Comparison of ENCODE assay signal across 8 mouse cellular contexts in the genomic region with DNA sequence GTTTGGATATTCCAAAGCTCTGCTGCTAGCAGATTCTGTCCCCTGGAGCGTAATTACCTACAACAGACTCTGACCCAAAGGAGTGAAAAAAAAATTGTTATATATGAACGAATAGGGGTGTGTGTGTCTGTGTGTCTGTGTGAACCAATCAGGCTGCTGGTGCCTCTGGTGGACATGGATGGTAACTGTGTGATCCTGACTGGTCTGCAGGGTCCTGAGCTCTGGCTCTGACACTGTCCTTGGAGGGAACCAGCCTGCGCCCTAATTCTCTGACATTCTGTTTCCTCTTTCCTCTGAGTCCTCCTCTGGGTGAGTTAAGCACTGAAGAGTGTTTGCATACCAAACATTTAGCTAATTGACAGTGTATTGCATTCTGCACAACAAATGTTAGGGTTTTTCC. TPM values are rescaled to one million over a fixed set of nuclear protein-coding genes. Genes with fewer than 3 reads are reported as not detected.
DNase-seq lines count a peak whose midpoint lies in the region; ATAC-seq and TF ChIP-seq lines count a peak whose summit lies in the region.

No protein-coding gene starts in this region.

- no peak overlapping the region for H3K9ac ChIP-seq in intestine, postnatal 0 days (ENCODE audit: low read depth, low read length)
- H3K9ac ChIP-seq in midbrain, embryonic 11.5 days (ENCODE audit: low read length), result no peak overlapping the region

- no peaks in the 10 kb centered on the region for H3K9me3 ChIP-seq in intestine, postnatal 0 days (ENCODE audit: control insufficient read depth)
- no peaks in the 10 kb centered on the region for H3K9me3 ChIP-seq in midbrain, embryonic 11.5 days (ENCODE audit: control insufficient read depth, low read length)

- no peak overlapping the region for H3K4me2 ChIP-seq in intestine, postnatal 0 days (replicated peaks; ENCODE audit: low read depth)
- H3K4me2 ChIP-seq in midbrain, embryonic 11.5 days, result no peak overlapping the region

- H3K27ac ChIP-seq in intestine, postnatal 0 days (ENCODE audit: low read depth, low read length), result no peak overlapping the region
- H3K27ac ChIP-seq in midbrain, embryonic 11.5 days (ENCODE audit: low read depth, low read length), result no peak overlapping the region

- ATAC-seq in intestine, postnatal 0 days, result no peak
- peak; percentile 69 for ATAC-seq in megakaryocyte, adult 5-6 weeks (ENCODE audit: poor library complexity, severe bottlenecking)
- ATAC-seq in midbrain, embryonic 11.5 days (ENCODE audit: low FRiP score), result no peak

- no peaks in the 10 kb centered on the region for H3K36me3 ChIP-seq in intestine, postnatal 0 days (ENCODE audit: control insufficient read depth, insufficient read depth)
- H3K36me3 ChIP-seq in midbrain, embryonic 11.5 days (ENCODE audit: control insufficient read depth, insufficient read depth, low read length), result no peaks in the 10 kb centered on the region

- 57% methylated on average over 3 of the region's 3 CpGs for WGBS in intestine, postnatal 0 days
- WGBS in midbrain, embryonic 11.5 days, result 69% methylated on average over 3 of the region's 3 CpGs

- peak; percentile 6 for DNase-seq in left cerebral cortex, postnatal 4 days
- DNase-seq in left cerebral cortex, adult 8-10 months (ENCODE audit: low spot score in 2 of 2), result no peak
- peak; percentile 43 for DNase-seq in adrenal gland, adult 2 months
- no peak for DNase-seq in layer of hippocampus, adult 9-10 months (ENCODE audit: low spot score)
- DNase-seq in urinary bladder, adult 2 months (ENCODE audit: low spot score), result no peak
- DNase-seq in midbrain, embryonic 11.5 days (ENCODE audit: low spot score, missing footprints), result no peak

- no peaks in the 10 kb centered on the region for H3K27me3 ChIP-seq in intestine, postnatal 0 days (replicated peaks; ENCODE audit: control insufficient read depth, insufficient read depth, low read length)
- no peaks in the 10 kb centered on the region for H3K27me3 ChIP-seq in midbrain, embryonic 11.5 days (ENCODE audit: control insufficient read depth, insufficient read depth, low read length)

- peak; percentile 59 for TF ChIP-seq CTCF in intestine, postnatal 0 days (IDR thresholded peaks at IDR 0.05; ENCODE audit: low read depth)

- no peaks in the 10 kb centered on the region for H3K4me1 ChIP-seq in intestine, postnatal 0 days (replicated peaks; ENCODE audit: control insufficient read depth, insufficient read depth, low read length)
- H3K4me1 ChIP-seq in midbrain, embryonic 11.5 days (ENCODE audit: control insufficient read depth, insufficient read depth, low read length), result no peaks in the 10 kb centered on the region

- intact Hi-C loops in left cerebral cortex, postnatal 4 days (cut with DNase I), result no loop called here

- H3K4me3 ChIP-seq in intestine, postnatal 0 days (ENCODE audit: low read depth, low read length), result no peak overlapping the region
- no peak overlapping the region for H3K4me3 ChIP-seq in midbrain, embryonic 11.5 days (ENCODE audit: low read depth, low read length)

RNA-seq across cellular contexts. Expression of a gene that starts 4.2 kb away (rescaled TPM):
- total RNA-seq in left cerebral cortex, postnatal 4 days (2021), result not detected
- total RNA-seq in left cerebral cortex, adult 8-10 months (2022), result not detected
- not detected for total RNA-seq in adrenal gland, adult 2 months (2021)
- polyA plus RNA-seq in adrenal gland, adult 2 months (2012; rRNA removed), result not detected in 2 replicates
- polyA plus RNA-seq in intestine, postnatal 0 days (2015; fragmentation: Nextera tagmentation; extraction: Ambion mirVana), result 0.21 and 0.22 TPM in 2 replicates
- 4.8 and 12.0 TPM in 2 replicates for total RNA-seq in megakaryocyte, adult 5-6 weeks (2015)
- total RNA-seq in megakaryocyte, adult 5-6 weeks (2017), result 5.8 and 11.8 TPM in 2 replicates
- polyA plus RNA-seq in urinary bladder, adult 2 months (2012; rRNA removed), result 0.06 and 0.07 TPM in 2 replicates
- polyA plus RNA-seq in midbrain, embryonic 11.5 days (2014; fragmentation: Nextera tagmentation; extraction: Ambion mirVana), result 20.4 and 20.5 TPM in 2 replicates

RNA-seq across cellular contexts. Expression of a gene that starts 28.3 kb away (rescaled TPM):
- total RNA-seq in left cerebral cortex, postnatal 4 days (2021), result 1 to 10 TPM; 3.4 to 6.3 TPM
- total RNA-seq in left cerebral cortex, adult 8-10 months (2022), result 1 to 10 TPM; 3.8 to 4.6 (median 4.1) TPM
- total RNA-seq in adrenal gland, adult 2 months (2021), result 1 to 10 TPM; 4.8 to 7.1 TPM
- polyA plus RNA-seq in adrenal gland, adult 2 months (2012; rRNA removed), result 2.5 and 4.3 TPM in 2 replicates
- polyA plus RNA-seq in intestine, postnatal 0 days (2015; fragmentation: Nextera tagmentation; extraction: Ambion mirVana), result 5.9 and 7.0 TPM in 2 replicates
- 6.9 and 8.4 TPM in 2 replicates for total RNA-seq in megakaryocyte, adult 5-6 weeks (2015)
- total RNA-seq in megakaryocyte, adult 5-6 weeks (2017), result 6.8 and 9.0 TPM in 2 replicates
- polyA plus RNA-seq in urinary bladder, adult 2 months (2012; rRNA removed), result 4.7 and 6.3 TPM in 2 replicates
- polyA plus RNA-seq in midbrain, embryonic 11.5 days (2014; fragmentation: Nextera tagmentation; extraction: Ambion mirVana), result 11.9 and 13.8 TPM in 2 replicates

RNA-seq across cellular contexts. Expression of a gene that starts 33.2 kb away (rescaled TPM):
- total RNA-seq in left cerebral cortex, postnatal 4 days (2021), result 10 to 100 TPM; 61.5 to 62.2 TPM
- total RNA-seq in left cerebral cortex, adult 8-10 months (2022), result 10 to 100 TPM; 51.0 to 60.2 (median 55.9) TPM
- total RNA-seq in adrenal gland, adult 2 months (2021), result 100 to 1,000 TPM; 103 to 121 TPM
- polyA plus RNA-seq in adrenal gland, adult 2 months (2012; rRNA removed), result 56.8 and 73.6 TPM in 2 replicates
- 98.5 and 105 TPM in 2 replicates for polyA plus RNA-seq in intestine, postnatal 0 days (2015; fragmentation: Nextera tagmentation; extraction: Ambion mirVana)
- 496 and 542 TPM in 2 replicates for total RNA-seq in megakaryocyte, adult 5-6 weeks (2015)
- 105 and 108 TPM in 2 replicates for total RNA-seq in megakaryocyte, adult 5-6 weeks (2017)
- polyA plus RNA-seq in urinary bladder, adult 2 months (2012; rRNA removed), result 26.7 and 71.9 TPM in 2 replicates
- 285 and 311 TPM in 2 replicates for polyA plus RNA-seq in midbrain, embryonic 11.5 days (2014; fragmentation: Nextera tagmentation; extraction: Ambion mirVana)

Comparison
In these comparisons a context has a peak if more than half of its experiments do, and no peak if none do; other contexts are left out.
1. DNase-seq: peak in left cerebral cortex, postnatal 4 days (single experiment) and adrenal gland, adult 2 months (single experiment); none in left cerebral cortex, adult 8-10 months (0 of 2), layer of hippocampus, adult 9-10 months (single experiment), urinary bladder, adult 2 months (single experiment) and midbrain, embryonic 11.5 days (single experiment).
2. RNA of a gene that starts 4.2 kb away (total RNA-seq): 4.8 to 12.0 TPM in megakaryocyte, adult 5-6 weeks; not detected in adrenal gland, adult 2 months, not detected in left cerebral cortex, postnatal 4 days and not detected in left cerebral cortex, adult 8-10 months; every median in the first group is over 4 times any median in the second.